Mouse (Mus musculus) liver, adult 2 months (tissue): ENCODE measurements around the gene Bckdhb.

Experiments used
- CTCF ChIP-seq: fragments of 200-500 bp; IDR thresholded peaks from 2 replicates; pipeline ENCODE4 v1.5.1; 2011; ENCODE audit warnings: low read depth, low read length, control low read depth
- POLR2A ChIP-seq: fragments of 200-500 bp; IDR thresholded peaks from 2 replicates; pipeline ENCODE4 v1.6.1; 2011; ENCODE audit warnings: low read length, control low read depth; ENCODE audit not compliant: insufficient read depth; ENCODE audit errors: extremely low read depth

DNA sequence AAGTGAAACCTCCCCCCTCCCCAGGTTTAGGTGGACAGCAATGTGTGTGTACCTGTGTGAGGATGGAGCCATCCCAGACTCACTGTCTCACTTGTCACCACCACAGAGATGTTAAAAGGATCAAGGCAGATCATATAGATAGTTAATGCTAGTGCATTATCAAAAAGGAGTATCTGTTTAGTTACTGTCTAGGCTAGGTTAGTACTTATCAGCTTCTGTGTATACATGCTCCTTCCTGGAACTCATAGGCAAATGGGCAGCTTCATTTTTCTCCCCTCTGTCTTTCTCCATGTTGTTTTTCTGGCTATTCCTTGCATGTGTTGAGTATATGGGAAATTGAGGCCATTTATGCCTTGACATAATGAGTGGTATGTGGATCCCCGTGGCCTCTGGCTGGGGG is 187.4 kb downstream of the Bckdhb start:
- TF ChIP-seq CTCF, result no peak
- no peak for TF ChIP-seq POLR2A
